Mouse (Mus musculus) embryonic facial prominence, embryonic 14.5 days (tissue): Measurements from ENCODE around the gene Gadl1. TPM values are rescaled to one million over a fixed set of nuclear protein-coding genes. Genes with fewer than 3 reads are reported as not detected.

Source experiments
- ATAC-seq: fragments of 200-750 bp; cut with Nextera tagmentation; 2 replicates; pipeline ENCODE4 v1.8.0; 2017; ENCODE audit warnings: low read depth, moderate number of reproducible peaks, moderate TSS enrichment
- DNase-seq: peaks from one replicate; pipeline ENCODE4 v3.0.0-alpha.2; 2015; ENCODE audit warnings: low spot score
- H3K27ac ChIP-seq: fragments of 300-500 bp; sonication (generic); replicated peaks from 2 replicates; pipeline ENCODE4 v1.5.1; 2014; ENCODE audit warnings: low read depth, mild to moderate bottlenecking, low read length, moderate library complexity
- H3K27me3 ChIP-seq: fragments of 300-500 bp; sonication (generic); replicated peaks from 2 replicates; pipeline ENCODE4 v1.6.1; 2014; ENCODE audit warnings: low read length; ENCODE audit not compliant: control insufficient read depth, insufficient read depth
- H3K36me3 ChIP-seq: fragments of 300-500 bp; sonication (generic); 2 replicates; pipeline ENCODE4 v1.6.1; 2014; ENCODE audit warnings: low read length, mixed read lengths; ENCODE audit not compliant: control insufficient read depth, insufficient read depth
- H3K4me1 ChIP-seq: fragments of 300-500 bp; sonication (generic); 2 replicates; pipeline ENCODE4 v1.6.1; 2014; ENCODE audit warnings: antibody characterized with exemption, low read length; ENCODE audit not compliant: control insufficient read depth, insufficient read depth
- H3K4me2 ChIP-seq: fragments of 300-500 bp; sonication (generic); 2 replicates; pipeline ENCODE4 v1.6.1; 2014; ENCODE audit warnings: low read depth, mild to moderate bottlenecking, low read length, moderate library complexity, mixed read lengths
- H3K4me3 ChIP-seq: fragments of 300-500 bp; sonication (generic); 2 replicates; pipeline ENCODE4 v1.5.1; 2014; ENCODE audit warnings: low read depth, mild to moderate bottlenecking, low read length
- H3K9ac ChIP-seq: fragments of 300-500 bp; sonication (generic); 2 replicates; pipeline ENCODE4 v1.6.1; 2014; ENCODE audit warnings: low read depth, mild to moderate bottlenecking, low read length, moderate library complexity, mixed read lengths
- H3K9me3 ChIP-seq: fragments of 300-500 bp; sonication (generic); 2 replicates; pipeline ENCODE4 v1.6.1; 2016; ENCODE audit warnings: low read length; ENCODE audit not compliant: control insufficient read depth
- WGBS: fragments of 180-500 bp; shearing (Covaris S2); extraction: QIAGEN DNeasy Blood & Tissue Kit; methylation state at CpG from one replicate; pipeline ENCODE4 v1.1.7; 2014; 5-methylcytosine and 5-hydroxymethylcytosine counted together
- polyA plus RNA-seq: library from polyadenylated mRNA; unstranded; fragments of >200 nt; fragmentation: Nextera tagmentation; extraction: Ambion mirVana; gene quantifications from 2 replicates; pipeline ENCODE4 v1.2.1, GENCODE M21; 2014

Gene Gadl1
- polyA plus RNA-seq, 1 experiment from 2014 or later, result 2.5 TPM

GRCm38 (mm10) chr9:116076946-116077345 lies 167.7 kb downstream of the Gadl1 start:
- 63% methylated on average over 2 of the region's 2 CpGs for WGBS
- H3K36me3 ChIP-seq, result no peaks in the 10 kb centered on the region
- DNase-seq, result peak; percentile 7

GRCm38 (mm10) chr9:116077419-116077818 lies 168.2 kb downstream of the Gadl1 start:
- DNase-seq (peak; percentile 19), ATAC-seq (no peak)
- WGBS, result 89% methylated on average over 2 of the region's 2 CpGs
- Histone ChIP-seq H3K36me3 (no peaks in the 10 kb centered on the region), H3K4me2 (no peak overlapping the region), H3K9ac (no peak overlapping the region), H3K9me3 (no peaks in the 10 kb centered on the region), H3K4me3 (no peak overlapping the region), H3K4me1 (no peaks in the 10 kb centered on the region), H3K27me3 (no peaks in the 10 kb centered on the region), H3K27ac (no peak overlapping the region)

More at GRCm38 (mm10) chr9:116076946-116077345, 167.7 kb downstream of the Gadl1 start:
- H3K9me3 ChIP-seq, result no peaks in the 10 kb centered on the region
- no peaks in the 10 kb centered on the region for H3K4me1 ChIP-seq
- H3K4me2 ChIP-seq, result no peak overlapping the region
- no peaks in the 10 kb centered on the region for H3K27me3 ChIP-seq
- H3K27ac ChIP-seq, result no peak overlapping the region
- no peak overlapping the region for H3K4me3 ChIP-seq
- no peak overlapping the region for H3K9ac ChIP-seq
- no peak for ATAC-seq

GRCm38 (mm10) chr9:116081781-116082180 lies 172.5 kb downstream of the Gadl1 start:
- Histone ChIP-seq H3K9ac (no peak overlapping the region), H3K36me3 (no peaks in the 10 kb centered on the region), H3K27me3 (no peaks in the 10 kb centered on the region), H3K4me1 (no peaks in the 10 kb centered on the region), H3K4me3 (no peak overlapping the region), H3K9me3 (no peaks in the 10 kb centered on the region), H3K27ac (no peak overlapping the region), H3K4me2 (no peak overlapping the region)
- 79% methylated on average over 4 of the region's 4 CpGs for WGBS
- ATAC-seq (no peak), DNase-seq (no peak)

GRCm38 (mm10) chr9:116083300-116083699 lies 174.0 kb downstream of the Gadl1 start:
- peaks cover under 1% of the 10 kb centered on the region; the same call in 1 of the 2 replicates for H3K36me3 ChIP-seq
- no peaks in the 10 kb centered on the region for H3K4me1 ChIP-seq
- ATAC-seq (no peak), DNase-seq (no peak)
- no peaks in the 10 kb centered on the region for H3K9me3 ChIP-seq
- no peak overlapping the region for H3K9ac ChIP-seq
- WGBS, result 89% methylated on average over 5 of the region's 5 CpGs
- no peaks in the 10 kb centered on the region for H3K27me3 ChIP-seq
- no peak overlapping the region for H3K4me2 ChIP-seq
- H3K4me3 ChIP-seq, result no peak overlapping the region
- H3K27ac ChIP-seq, result no peak overlapping the region

GRCm38 (mm10) chr9:116083726-116084323 lies 174.6 kb downstream of the Gadl1 start:
- no peak for ATAC-seq
- DNase-seq, result no peak
- H3K4me2 ChIP-seq, result no peak overlapping the region
- 86% methylated on average over 8 of the region's 8 CpGs for WGBS
- no peak overlapping the region for H3K27ac ChIP-seq
- no peaks in the 10 kb centered on the region for H3K27me3 ChIP-seq
- no peak overlapping the region for H3K9ac ChIP-seq
- peaks cover 6% of the 10 kb centered on the region for H3K36me3 ChIP-seq
- no peaks in the 10 kb centered on the region for H3K4me1 ChIP-seq
- H3K9me3 ChIP-seq, result no peaks in the 10 kb centered on the region
- H3K4me3 ChIP-seq, result no peak overlapping the region

GRCm38 (mm10) chr9:116084324-116084931 lies 175.2 kb downstream of the Gadl1 start:
- no peak for ATAC-seq
- Histone ChIP-seq H3K4me2 (no peak overlapping the region), H3K4me3 (no peak overlapping the region), H3K36me3 (peaks cover 12% of the 10 kb centered on the region), H3K9me3 (no peaks in the 10 kb centered on the region), H3K27me3 (no peaks in the 10 kb centered on the region), H3K9ac (no peak overlapping the region), H3K4me1 (no peaks in the 10 kb centered on the region), H3K27ac (no peak overlapping the region)
- DNase-seq, result no peak
- WGBS, result 91% methylated on average over 12 of the region's 12 CpGs

GRCm38 (mm10) chr9:116085999-116086398 lies 176.7 kb downstream of the Gadl1 start:
- 88% methylated on average over 6 of the region's 6 CpGs for WGBS
- H3K36me3 ChIP-seq, result peaks cover 26% of the 10 kb centered on the region
- no peak overlapping the region for H3K4me3 ChIP-seq
- no peaks in the 10 kb centered on the region for H3K4me1 ChIP-seq
- no peak overlapping the region for H3K27ac ChIP-seq
- H3K27me3 ChIP-seq, result no peaks in the 10 kb centered on the region
- no peak overlapping the region for H3K9ac ChIP-seq
- DNase-seq (no peak), ATAC-seq (no peak)
- H3K4me2 ChIP-seq, result no peak overlapping the region
- H3K9me3 ChIP-seq, result no peaks in the 10 kb centered on the region

GRCm38 (mm10) chr9:116087263-116087662 lies 178.0 kb downstream of the Gadl1 start:
- H3K36me3 ChIP-seq, result peaks cover 38% of the 10 kb centered on the region
- DNase-seq, result no peak
- H3K27ac ChIP-seq, result no peak overlapping the region
- H3K9ac ChIP-seq, result no peak overlapping the region
- peaks cover 5% of the 10 kb centered on the region; the same call in 1 of the 2 replicates for H3K4me1 ChIP-seq
- 94% methylated on average over 5 of the region's 5 CpGs for WGBS
- no peak overlapping the region for H3K4me3 ChIP-seq
- H3K4me2 ChIP-seq, result no peak overlapping the region
- H3K9me3 ChIP-seq, result no peaks in the 10 kb centered on the region
- H3K27me3 ChIP-seq, result no peaks in the 10 kb centered on the region
- no peak for ATAC-seq

GRCm38 (mm10) chr9:116087880-116088279 lies 178.6 kb downstream of the Gadl1 start:
- Histone ChIP-seq H3K4me3 (no peak overlapping the region), H3K27me3 (no peaks in the 10 kb centered on the region), H3K9me3 (no peaks in the 10 kb centered on the region), H3K4me2 (no peak overlapping the region), H3K9ac (no peak overlapping the region), H3K4me1 (peaks cover 5% of the 10 kb centered on the region; the same call in 1 of the 2 replicates), H3K36me3 (peaks cover 43% of the 10 kb centered on the region), H3K27ac (no peak overlapping the region)
- ATAC-seq, result no peak
- peak; percentile 84 for DNase-seq
- 33% methylated on average over 5 of the region's 5 CpGs for WGBS
